Mouse (Mus musculus) neural tube, embryonic 11.5 days (tissue): ENCODE data around the gene Plxdc1. TPM values are rescaled to one million over a fixed set of nuclear protein-coding genes. Genes with fewer than 3 reads are reported as not detected.

ENCODE experiments used
- ATAC-seq: fragments of 200-750 bp; cut with Nextera tagmentation; 2 replicates; pipeline ENCODE4 v1.8.0; 2017; ENCODE audit warnings: moderate number of reproducible peaks, mild to moderate bottlenecking, moderate TSS enrichment, moderate library complexity; ENCODE audit not compliant: insufficient read depth, low FRiP score, low TSS enrichment
- DNase-seq: peaks from one replicate; pipeline ENCODE4 v3.0.0-alpha.2; 2015; ENCODE audit warnings: low spot score
- H3K27ac ChIP-seq: fragments of 300-500 bp; sonication (generic); 2 replicates; pipeline ENCODE4 v1.5.1; 2014; ENCODE audit warnings: low read depth, mild to moderate bottlenecking, low read length
- H3K27me3 ChIP-seq: fragments of 300-500 bp; sonication (generic); 2 replicates; pipeline ENCODE4 v1.6.1; 2014; ENCODE audit warnings: mild to moderate bottlenecking, low read length, mixed read lengths; ENCODE audit not compliant: control insufficient read depth, insufficient read depth
- H3K36me3 ChIP-seq: fragments of 300-500 bp; sonication (generic); 2 replicates; pipeline ENCODE4 v1.6.1; 2014; ENCODE audit warnings: mild to moderate bottlenecking, low read length, moderate library complexity, mixed read lengths; ENCODE audit not compliant: control insufficient read depth, insufficient read depth
- H3K4me1 ChIP-seq: fragments of 300-500 bp; sonication (generic); 2 replicates; pipeline ENCODE4 v1.6.1; 2014; ENCODE audit warnings: low read length, mixed read lengths; ENCODE audit not compliant: control insufficient read depth, insufficient read depth
- H3K4me2 ChIP-seq: fragments of 300-500 bp; sonication (generic); 2 replicates; pipeline ENCODE4 v1.6.1; 2014; ENCODE audit warnings: low read depth, mild to moderate bottlenecking, moderate library complexity
- H3K4me3 ChIP-seq: fragments of 300-500 bp; sonication (generic); 2 replicates; pipeline ENCODE4 v1.5.1; 2014; ENCODE audit warnings: low read depth, low read length
- H3K9ac ChIP-seq: fragments of 300-500 bp; sonication (generic); 2 replicates; pipeline ENCODE4 v1.6.1; 2014; ENCODE audit warnings: mild to moderate bottlenecking, low read length
- H3K9me3 ChIP-seq: fragments of 300-500 bp; sonication (generic); 2 replicates; pipeline ENCODE4 v1.6.1; 2016; ENCODE audit warnings: low read length; ENCODE audit not compliant: control insufficient read depth
- WGBS: fragments of 180-500 bp; shearing (Covaris S2); extraction: QIAGEN DNeasy Blood & Tissue Kit; methylation state at CpG from one replicate; pipeline ENCODE4 v1.1.7; 2014; 5-methylcytosine and 5-hydroxymethylcytosine counted together
- polyA plus RNA-seq: library from polyadenylated mRNA; unstranded; fragments of >200 nt; fragmentation: Nextera tagmentation; extraction: Ambion mirVana; gene quantifications from 2 replicates; pipeline ENCODE4 v1.2.1, GENCODE M21; 2014

The Plxdc1 gene
- polyA plus RNA-seq, 1 experiment from 2014 or later, result not detected

- Histone ChIP-seq H3K27me3 (peaks cover 3% of the 10 kb centered on the region; the same call in 1 of the 2 replicates), H3K9ac (no peak overlapping the region), H3K4me1 (no peaks in the 10 kb centered on the region), H3K4me2 (no peak overlapping the region), H3K9me3 (no peaks in the 10 kb centered on the region), H3K27ac (no peak overlapping the region), H3K36me3 (peaks cover 3% of the 10 kb centered on the region; the same call in 1 of the 2 replicates), H3K4me3 (no peak overlapping the region)
- 64% methylated on average over 5 of the region's 5 CpGs for WGBS
- DNase-seq (no peak), ATAC-seq (no peak)
These were observed 13.5 kb upstream of the Plxdc1 start for GRCm38 (mm10) chr11:97999748-98000147.

- H3K9ac ChIP-seq, result no peak overlapping the region
- no peaks in the 10 kb centered on the region for H3K9me3 ChIP-seq
- peaks cover 3% of the 10 kb centered on the region; the same call in 1 of the 2 replicates for H3K27me3 ChIP-seq
- H3K4me3 ChIP-seq, result no peak overlapping the region
- WGBS, result 71% methylated on average over 7 of the region's 7 CpGs
- no peaks in the 10 kb centered on the region for H3K4me1 ChIP-seq
- no peak overlapping the region for H3K27ac ChIP-seq
- DNase-seq (no peak), ATAC-seq (no peak)
- H3K4me2 ChIP-seq, result no peak overlapping the region
- H3K36me3 ChIP-seq, result no peaks in the 10 kb centered on the region
These were observed 12.8 kb upstream of the Plxdc1 start for GRCm38 (mm10) chr11:97998898-97999608.

- no peak overlapping the region for H3K27ac ChIP-seq
- WGBS, result 80% methylated on average over 11 of the region's 11 CpGs
- H3K36me3 ChIP-seq, result no peaks in the 10 kb centered on the region
- no peak overlapping the region for H3K4me2 ChIP-seq
- H3K27me3 ChIP-seq, result peaks cover 3% of the 10 kb centered on the region; the same call in 1 of the 2 replicates
- H3K4me1 ChIP-seq, result no peaks in the 10 kb centered on the region
- DNase-seq, result no peak
- H3K9ac ChIP-seq, result no peak overlapping the region
- ATAC-seq, result no peak
- H3K4me3 ChIP-seq, result no peak overlapping the region
- H3K9me3 ChIP-seq, result no peaks in the 10 kb centered on the region
These were observed 12.0 kb upstream of the Plxdc1 start for GRCm38 (mm10) chr11:97998074-97998793.

DNA sequence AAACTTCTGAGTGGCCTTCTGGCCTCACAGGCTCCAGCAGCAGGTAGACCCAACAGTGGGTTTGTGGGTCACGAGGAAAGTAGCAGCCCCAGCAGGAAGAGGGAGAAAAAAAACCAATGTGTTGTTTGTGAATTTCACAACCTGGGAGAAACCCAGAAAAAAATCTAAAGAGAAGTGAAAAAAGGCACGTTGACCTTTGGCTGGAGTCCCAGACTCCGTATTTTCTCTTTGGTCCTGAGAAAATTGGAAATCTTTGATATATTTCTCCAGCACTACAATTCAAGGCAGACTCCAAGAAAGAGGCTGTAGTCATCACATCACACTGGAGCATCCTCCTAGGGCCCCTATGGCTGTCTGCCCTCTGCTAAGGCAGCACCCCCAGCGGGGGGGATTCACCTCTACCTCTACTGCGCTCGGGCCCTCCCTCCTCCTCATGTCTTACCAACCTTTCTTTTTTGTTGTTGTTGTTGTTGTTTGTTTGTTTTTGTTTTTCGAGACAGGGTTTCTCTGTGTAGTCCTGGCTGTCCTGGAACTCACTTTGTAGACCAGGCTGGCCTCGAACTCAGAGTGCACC is 11.2 kb upstream of the Plxdc1 start:
- Histone ChIP-seq H3K9me3 (no peaks in the 10 kb centered on the region), H3K27me3 (peaks cover 3% of the 10 kb centered on the region; the same call in 1 of the 2 replicates)

DNA sequence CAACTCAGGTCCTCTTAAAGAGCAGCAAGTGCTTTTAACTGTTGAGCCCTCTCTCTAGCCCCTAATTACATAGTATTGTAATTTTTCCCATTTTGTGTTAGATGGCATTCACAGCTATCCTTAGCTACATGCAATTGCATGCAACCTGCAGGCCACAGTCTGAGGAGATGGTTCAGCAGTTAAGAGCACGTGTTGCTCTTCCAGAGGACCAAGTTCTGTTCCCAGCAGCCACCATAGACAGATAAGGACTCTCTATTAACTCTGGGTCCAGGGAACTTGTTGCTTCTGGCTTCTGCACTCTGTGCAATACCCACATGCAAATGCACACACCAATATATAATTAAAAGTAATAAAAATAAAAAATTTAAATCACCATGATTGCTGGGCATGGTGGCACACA is 10.4 kb upstream of the Plxdc1 start:
- H3K27ac ChIP-seq, result no peak overlapping the region
- peaks cover 3% of the 10 kb centered on the region; the same call in 1 of the 2 replicates for H3K27me3 ChIP-seq
- no peak for ATAC-seq
- no peak overlapping the region for H3K9ac ChIP-seq
- no peaks in the 10 kb centered on the region for H3K9me3 ChIP-seq
- 79% methylated on average over 1 of the region's 1 CpGs for WGBS
- no peaks in the 10 kb centered on the region for H3K36me3 ChIP-seq
- no peak overlapping the region for H3K4me2 ChIP-seq
- H3K4me3 ChIP-seq, result no peak overlapping the region
- H3K4me1 ChIP-seq, result no peaks in the 10 kb centered on the region
- DNase-seq, result no peak

More for the DNA sequence above, 11.2 kb upstream of the Plxdc1 start:
- Histone ChIP-seq H3K4me1 (no peaks in the 10 kb centered on the region), H3K4me2 (no peak overlapping the region), H3K36me3 (no peaks in the 10 kb centered on the region), H3K4me3 (no peak overlapping the region), H3K9ac (no peak overlapping the region), H3K27ac (no peak overlapping the region)
- DNase-seq, result no peak
- WGBS, result 80% methylated on average over 8 of the region's 8 CpGs
- ATAC-seq, result no peak

- H3K36me3 ChIP-seq, result no peaks in the 10 kb centered on the region
- H3K4me1 ChIP-seq, result no peaks in the 10 kb centered on the region
- no peak for ATAC-seq
- no peak within 1 kb of the TSS for H3K27ac ChIP-seq
- peak within 1 kb of the TSS; percentile 38 for H3K4me3 ChIP-seq
- H3K27me3 ChIP-seq, result no peaks in the 10 kb centered on the region; the same call in 1 of the 2 replicates
- peak; percentile 56 for DNase-seq
- peak within 1 kb of the TSS; percentile 85 for H3K4me2 ChIP-seq
- peak within 1 kb of the TSS; percentile 50 for H3K9ac ChIP-seq
- no peaks in the 10 kb centered on the region for H3K9me3 ChIP-seq
- under 1% methylated on average over 26 of the region's 26 CpGs for WGBS
These were observed 9.5 kb upstream of the Plxdc1 start, which contains the start of gene Arl5c for GRCm38 (mm10) chr11:97995564-97996288. Gene Arl5c, minus strand, starts transcription at chr11:97996181.

DNA sequence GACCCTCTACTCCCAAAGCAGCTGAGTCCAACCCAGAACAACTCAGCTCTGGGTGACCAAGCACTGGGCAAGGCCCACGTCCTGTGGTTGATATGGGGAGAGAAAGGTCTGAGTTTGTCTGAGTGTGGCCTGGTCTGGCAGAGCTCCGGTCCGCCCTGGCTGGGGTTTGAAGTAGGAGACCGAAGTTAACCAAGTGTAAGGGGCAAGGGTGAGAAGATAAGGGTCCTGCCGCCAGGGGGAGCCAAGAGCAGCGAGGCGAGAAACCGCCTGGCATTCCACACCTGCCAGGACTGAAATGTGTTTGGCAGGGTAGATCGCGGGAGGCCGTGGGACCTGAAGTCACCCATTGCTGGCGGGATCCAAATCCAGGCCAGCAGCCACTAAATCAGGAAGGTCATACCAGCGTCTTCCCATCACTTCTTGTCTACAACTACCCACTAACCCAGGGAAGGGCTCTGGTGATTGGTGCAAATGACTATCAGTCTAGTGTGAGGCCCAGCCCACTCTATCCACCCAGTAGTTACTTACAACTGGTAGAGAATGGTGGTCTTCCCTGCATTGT is 8.4 kb upstream of the Plxdc1 start:
- Histone ChIP-seq H3K36me3 (no peaks in the 10 kb centered on the region), H3K9ac (0 out of 2 replicates have a peak overlapping the region, but pooled peaks have one; percentile 50), H3K27me3 (no peaks in the 10 kb centered on the region; the same call in 1 of the 2 replicates), H3K4me2 (peak overlapping the region; percentile 85), H3K4me1 (no peaks in the 10 kb centered on the region), H3K27ac (no peak overlapping the region), H3K9me3 (no peaks in the 10 kb centered on the region), H3K4me3 (peak overlapping the region; percentile 38)
- 5% methylated on average over 13 of the region's 13 CpGs for WGBS
- ATAC-seq (peak; percentile 41; the same call in 1 of the 2 replicates), DNase-seq (peak; percentile 76)

GRCm38 (mm10) chr11:97988530-97989096 is 2.4 kb upstream of the Plxdc1 start:
- peak overlapping the region; percentile 56 for H3K4me2 ChIP-seq
- ATAC-seq (peak; percentile 87), DNase-seq (peak; percentile 90)
- H3K27ac ChIP-seq, result peak overlapping the region; percentile 74
- H3K9ac ChIP-seq, result peak overlapping the region; percentile 80
- H3K9me3 ChIP-seq, result no peaks in the 10 kb centered on the region
- under 1% methylated on average over 26 of the region's 26 CpGs for WGBS
- peaks cover 4% of the 10 kb centered on the region; the same call in 1 of the 2 replicates for H3K4me1 ChIP-seq
- peak overlapping the region; percentile 91 for H3K4me3 ChIP-seq
- H3K27me3 ChIP-seq, result peaks cover 30% of the 10 kb centered on the region
- no peaks in the 10 kb centered on the region for H3K36me3 ChIP-seq
